Mouse (Mus musculus): ENCODE measurements around the gene Ankrd54.

- TF ChIP-seq CTCF (IDR thresholded peaks at IDR 0.05; ENCODE audit: insufficient read depth, low read depth, low read length) (no peak), POLR2A (IDR thresholded peaks at IDR 0.05; ENCODE audit: insufficient read depth, low read depth, low read length) (no peak)
Observed at GRCm38 (mm10) chr15:79011550-79011949, 51.1 kb downstream of the Ankrd54 start.
